Mouse (Mus musculus): ENCODE measurements around the gene Wfikkn2. TPM values are rescaled to one million over a fixed set of nuclear protein-coding genes. Genes with fewer than 3 reads are reported as not detected.

The Wfikkn2 gene
- polyA plus RNA-seq (2014; fragmentation: Nextera tagmentation; extraction: Ambion mirVana): 1.9 and 2.9 TPM in 2 replicates

DNA sequence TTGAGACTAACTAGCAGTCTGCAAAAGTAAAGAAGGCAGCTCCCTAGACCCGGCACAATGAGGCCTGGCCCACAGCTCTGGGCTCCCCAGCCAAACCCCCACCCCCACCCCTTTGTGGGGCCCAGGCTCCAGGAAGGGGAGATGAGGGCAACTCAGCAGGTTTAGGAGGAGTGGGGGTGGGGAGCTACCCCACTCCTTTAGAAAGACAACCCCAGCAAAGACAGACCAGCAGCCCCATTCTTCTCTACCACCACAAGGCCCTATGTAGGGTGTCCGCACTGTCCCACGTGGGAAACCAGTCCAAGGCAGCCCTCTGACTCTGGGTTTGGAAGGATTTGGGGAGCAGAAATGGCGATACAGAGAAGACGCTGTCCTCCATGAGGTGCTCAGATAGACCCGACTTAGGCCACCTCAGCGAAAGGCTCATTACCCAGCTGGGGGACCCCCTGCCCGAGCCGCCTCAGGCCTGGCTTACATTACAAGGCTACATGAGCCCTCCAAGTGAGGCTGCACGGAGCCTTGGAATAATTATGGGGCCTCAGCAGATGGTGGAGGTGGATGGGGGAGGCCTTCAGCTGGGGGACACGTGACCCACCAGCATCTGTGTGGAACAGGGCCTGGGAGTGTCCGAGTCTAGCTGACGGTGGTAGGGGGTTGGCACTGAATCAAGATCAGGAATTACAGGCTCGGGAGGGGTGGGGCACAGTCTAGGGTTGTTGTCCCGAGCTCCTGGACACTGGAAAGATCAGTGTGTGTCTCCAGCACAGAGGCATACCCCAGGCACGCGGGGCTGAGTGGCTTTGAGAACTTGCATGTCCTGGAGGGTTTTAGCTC, at the start of gene Wfikkn2:
TSS of gene Wfikkn2 (minus strand) at position 51 of the 834 bp plus-strand sequence.
- H3K4me3 ChIP-seq (ENCODE audit: low read depth, low read length): no peak within 1 kb of the TSS
- ATAC-seq (replicated peaks; ENCODE audit: low FRiP score) (peak; percentile 82), DNase-seq (ENCODE audit: low spot score) (peak; percentile 65)
- no peaks in the 10 kb centered on the region for H3K9me3 ChIP-seq (ENCODE audit: control insufficient read depth, low read length)
- WGBS: 49% methylated on average over 17 of the region's 17 CpGs
- H3K27ac ChIP-seq (ENCODE audit: low read depth, low read length): peak within 1 kb of the TSS; percentile 37
- no peak within 1 kb of the TSS for H3K4me2 ChIP-seq (ENCODE audit: low read depth, low read length, severe bottlenecking)
- H3K27me3 ChIP-seq (ENCODE audit: control insufficient read depth, insufficient read depth, low read length): no peaks in the 10 kb centered on the region; the same call in 1 of the 2 replicates
- H3K4me1 ChIP-seq (replicated peaks; ENCODE audit: control insufficient read depth, insufficient read depth, low read length): peaks cover 13% of the 10 kb centered on the region; the same call in 1 of the 2 replicates
- H3K36me3 ChIP-seq (ENCODE audit: control insufficient read depth, insufficient read depth, low read length): no peaks in the 10 kb centered on the region
- no peak within 1 kb of the TSS; the same call in 1 of the 2 replicates for H3K9ac ChIP-seq (ENCODE audit: low read length)

DNA sequence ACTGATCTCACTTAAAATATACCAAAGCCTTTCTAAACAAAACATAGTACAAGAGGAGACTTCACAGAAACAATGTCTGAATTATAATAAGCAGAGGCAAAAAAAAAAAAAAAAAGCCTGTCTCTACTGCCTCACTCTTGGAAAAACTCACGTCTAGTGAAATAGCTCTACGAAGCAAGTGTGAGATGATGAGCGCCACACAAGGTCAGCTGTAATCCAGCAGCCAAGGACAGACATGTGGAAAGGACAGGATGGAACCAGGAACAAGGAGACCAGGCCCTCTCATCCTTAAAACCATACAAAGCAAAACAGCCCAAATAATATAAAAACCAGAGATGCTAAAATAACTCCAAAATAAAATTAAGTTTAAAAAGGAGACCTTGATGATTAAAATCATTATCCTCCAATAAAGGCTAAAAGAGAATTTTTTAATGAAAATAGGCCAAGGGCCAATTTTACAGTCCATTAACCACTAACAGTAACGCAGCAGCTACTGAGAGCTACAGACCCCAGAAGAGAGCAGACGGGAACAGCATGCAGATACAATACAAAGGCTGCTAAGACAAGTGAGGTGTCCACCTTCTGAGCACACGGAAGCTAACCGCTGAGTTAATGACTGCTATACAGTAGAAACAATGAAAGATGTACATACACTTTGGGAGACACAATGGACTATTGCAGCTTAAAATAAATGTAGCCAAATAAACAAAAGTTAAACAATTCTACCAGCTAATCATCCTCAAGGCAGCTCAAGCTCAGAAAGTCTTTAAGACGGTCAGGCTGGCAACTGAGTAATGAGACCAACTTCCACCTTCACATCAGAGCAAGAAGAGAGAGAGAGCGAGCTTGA, 49.4 kb upstream of the Wfikkn2 start:
- Histone ChIP-seq H3K9me3 (ENCODE audit: control insufficient read depth, low read length) (no peaks in the 10 kb centered on the region), H3K27ac (ENCODE audit: low read depth, low read length) (no peak overlapping the region), H3K36me3 (ENCODE audit: control insufficient read depth, insufficient read depth, low read length) (peaks cover 14% of the 10 kb centered on the region; the same call in 1 of the 2 replicates), H3K4me1 (replicated peaks; ENCODE audit: control insufficient read depth, insufficient read depth, low read length) (no peaks in the 10 kb centered on the region), H3K27me3 (ENCODE audit: control insufficient read depth, insufficient read depth, low read length) (no peaks in the 10 kb centered on the region), H3K4me3 (ENCODE audit: low read depth, low read length) (no peak overlapping the region), H3K9ac (ENCODE audit: low read length) (no peak overlapping the region), H3K4me2 (ENCODE audit: low read depth, low read length, severe bottlenecking) (no peak overlapping the region)
- WGBS: 71% methylated on average over 9 of the region's 9 CpGs
- no peak for ATAC-seq (replicated peaks; ENCODE audit: low FRiP score)
- DNase-seq (ENCODE audit: low spot score): no peak

DNA sequence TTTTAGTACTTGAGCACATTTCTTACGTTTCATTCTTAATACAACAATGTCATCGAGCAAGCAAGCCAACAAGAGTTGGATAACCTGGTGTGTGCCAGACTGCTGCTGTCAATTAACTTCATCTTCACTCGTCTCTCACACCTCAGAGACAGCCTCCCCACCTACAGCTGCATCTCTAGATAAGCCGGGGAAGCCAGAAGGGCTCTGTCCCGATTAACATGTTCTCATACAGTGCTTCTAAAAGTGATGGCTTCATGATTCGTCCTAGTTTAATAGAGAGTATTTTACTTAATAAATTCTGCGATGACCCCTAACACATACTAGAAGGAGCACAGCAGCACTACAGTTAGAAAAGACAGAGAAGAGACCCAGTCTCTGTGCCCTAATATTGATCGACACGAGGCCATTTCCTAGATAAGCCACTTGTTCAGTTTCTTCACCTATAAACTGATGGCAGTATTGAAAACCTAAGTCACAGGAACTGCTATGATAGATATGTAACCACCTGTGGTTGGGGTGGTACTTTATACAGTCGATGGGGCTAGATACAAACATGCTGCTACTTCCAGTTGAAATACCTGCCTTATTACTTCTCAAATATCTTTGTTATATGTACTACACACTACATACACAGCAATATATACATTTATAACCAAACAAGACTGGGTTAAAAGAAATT, 44.4 kb upstream of the Wfikkn2 start:
- DNase-seq (ENCODE audit: low spot score) (no peak), ATAC-seq (replicated peaks; ENCODE audit: low FRiP score) (no peak)
- Histone ChIP-seq H3K27ac (ENCODE audit: low read depth, low read length) (no peak overlapping the region), H3K9ac (ENCODE audit: low read length) (no peak overlapping the region), H3K9me3 (ENCODE audit: control insufficient read depth, low read length) (no peaks in the 10 kb centered on the region), H3K36me3 (ENCODE audit: control insufficient read depth, insufficient read depth, low read length) (peaks cover 18% of the 10 kb centered on the region), H3K4me2 (ENCODE audit: low read depth, low read length, severe bottlenecking) (no peak overlapping the region), H3K4me1 (replicated peaks; ENCODE audit: control insufficient read depth, insufficient read depth, low read length) (no peaks in the 10 kb centered on the region), H3K4me3 (ENCODE audit: low read depth, low read length) (no peak overlapping the region), H3K27me3 (ENCODE audit: control insufficient read depth, insufficient read depth, low read length) (no peaks in the 10 kb centered on the region)
- 93% methylated on average over 10 of the region's 10 CpGs for WGBS

DNA sequence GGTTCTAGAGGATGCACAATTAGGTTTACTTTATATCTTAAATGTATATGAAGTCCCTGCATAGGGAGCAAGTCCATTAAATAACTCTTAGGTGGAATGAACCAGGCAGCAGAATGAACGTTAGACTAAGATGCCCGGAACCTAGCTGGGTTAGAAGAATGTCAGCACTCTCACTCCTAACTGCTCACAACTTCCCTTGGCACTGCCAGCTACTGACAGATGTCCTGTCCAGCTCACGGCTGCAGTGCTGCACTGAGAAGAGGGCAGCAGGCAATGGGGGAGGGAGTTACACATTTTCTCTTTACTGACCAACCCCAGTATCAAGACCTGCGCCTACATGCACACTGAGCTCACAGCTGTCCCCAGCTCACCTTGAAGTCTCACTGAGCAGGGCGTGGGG, 41.3 kb upstream of the Wfikkn2 start:
- H3K9me3 ChIP-seq (ENCODE audit: control insufficient read depth, low read length): no peaks in the 10 kb centered on the region
- 93% methylated on average over 5 of the region's 5 CpGs for whole genome bisulfite sequencing
- no peak for ATAC-seq (replicated peaks; ENCODE audit: low FRiP score)
- H3K4me3 ChIP-seq (ENCODE audit: low read depth, low read length): no peak overlapping the region
- no peak for DNase-seq (ENCODE audit: low spot score)
- no peaks in the 10 kb centered on the region for H3K4me1 ChIP-seq (replicated peaks; ENCODE audit: control insufficient read depth, insufficient read depth, low read length)
- H3K36me3 ChIP-seq (ENCODE audit: control insufficient read depth, insufficient read depth, low read length): peaks cover 18% of the 10 kb centered on the region
- H3K27ac ChIP-seq (ENCODE audit: low read depth, low read length): no peak overlapping the region
- no peaks in the 10 kb centered on the region for H3K27me3 ChIP-seq (ENCODE audit: control insufficient read depth, insufficient read depth, low read length)
- H3K9ac ChIP-seq (ENCODE audit: low read length): no peak overlapping the region
- H3K4me2 ChIP-seq (ENCODE audit: low read depth, low read length, severe bottlenecking): no peak overlapping the region

DNA sequence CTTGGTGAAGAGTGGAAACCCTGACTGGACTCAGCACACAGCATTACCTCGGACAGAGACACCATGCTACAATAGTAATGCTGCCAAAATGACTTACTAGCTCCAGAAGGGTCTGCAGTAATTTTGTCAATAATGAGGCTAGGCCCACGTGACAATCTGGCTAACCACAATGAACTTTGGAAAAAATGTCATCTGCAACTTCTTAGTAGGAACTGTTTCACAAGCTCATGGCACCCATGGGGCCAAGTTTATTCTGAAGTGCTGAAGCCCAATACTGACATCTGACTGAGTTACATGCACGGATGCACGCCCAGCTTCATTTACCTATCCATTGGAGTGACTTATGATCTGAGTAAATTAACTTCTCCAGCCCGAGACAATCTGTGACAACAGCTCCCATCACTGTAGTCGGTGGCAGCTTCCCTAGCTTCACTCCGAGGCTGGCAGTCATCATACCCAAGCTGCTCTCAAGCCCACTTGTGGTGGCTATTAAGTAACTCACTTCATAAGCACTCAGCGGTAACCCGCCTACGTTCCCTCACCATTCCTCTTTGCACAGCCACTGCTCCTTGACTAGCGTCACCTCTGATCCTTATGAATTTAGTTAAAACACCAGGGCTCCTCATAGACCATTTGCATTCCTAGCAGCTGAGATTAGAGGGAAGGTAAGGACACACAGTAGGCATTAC, 40.2 kb upstream of the Wfikkn2 start:
- 94% methylated on average over 11 of the region's 11 CpGs for WGBS
- H3K9me3 ChIP-seq (ENCODE audit: control insufficient read depth, low read length): no peaks in the 10 kb centered on the region

DNA sequence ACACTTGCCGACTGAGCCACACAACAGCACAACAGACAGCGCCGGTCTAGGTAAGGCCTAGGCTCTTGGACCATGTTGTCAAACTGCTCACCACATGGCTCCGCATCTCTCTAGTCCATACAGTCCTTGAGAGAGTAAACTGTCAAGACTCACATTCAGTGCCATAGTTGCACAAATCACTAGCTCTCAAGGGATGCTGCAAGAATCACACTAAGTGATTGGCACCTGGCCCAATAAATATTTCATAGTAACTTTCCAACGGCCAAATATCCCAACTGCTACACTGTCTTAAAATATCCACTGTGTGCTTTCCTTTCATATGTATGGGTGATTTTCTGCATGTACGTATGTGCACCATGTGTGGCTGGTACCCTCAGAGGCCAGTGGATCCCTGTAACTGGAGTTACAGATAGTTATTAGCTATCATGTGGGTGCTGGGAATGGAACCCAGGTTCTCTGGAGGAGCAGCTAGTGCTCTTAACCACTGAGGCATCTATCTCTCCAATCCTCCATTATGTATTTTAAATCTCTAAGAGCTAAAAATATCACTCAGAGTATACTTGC, 37.8 kb upstream of the Wfikkn2 start:
- no peak overlapping the region for H3K27ac ChIP-seq (ENCODE audit: low read depth, low read length)
- H3K27me3 ChIP-seq (ENCODE audit: control insufficient read depth, insufficient read depth, low read length): no peaks in the 10 kb centered on the region
- WGBS: 94% methylated on average over 6 of the region's 6 CpGs
- H3K4me3 ChIP-seq (ENCODE audit: low read depth, low read length): no peak overlapping the region
- DNase-seq (ENCODE audit: low spot score) (no peak), ATAC-seq (replicated peaks; ENCODE audit: low FRiP score) (no peak)
- H3K9ac ChIP-seq (ENCODE audit: low read length): no peak overlapping the region
- H3K9me3 ChIP-seq (ENCODE audit: control insufficient read depth, low read length): no peaks in the 10 kb centered on the region
- H3K36me3 ChIP-seq (ENCODE audit: control insufficient read depth, insufficient read depth, low read length): peaks cover 4% of the 10 kb centered on the region
- H3K4me2 ChIP-seq (ENCODE audit: low read depth, low read length, severe bottlenecking): no peak overlapping the region
- no peaks in the 10 kb centered on the region; the same call in 1 of the 2 replicates for H3K4me1 ChIP-seq (replicated peaks; ENCODE audit: control insufficient read depth, insufficient read depth, low read length)

More for the DNA sequence above, 40.2 kb upstream of the Wfikkn2 start:
- Histone ChIP-seq H3K4me3 (ENCODE audit: low read depth, low read length) (no peak overlapping the region), H3K4me2 (ENCODE audit: low read depth, low read length, severe bottlenecking) (no peak overlapping the region), H3K27ac (ENCODE audit: low read depth, low read length) (no peak overlapping the region), H3K4me1 (replicated peaks; ENCODE audit: control insufficient read depth, insufficient read depth, low read length) (no peaks in the 10 kb centered on the region), H3K9ac (ENCODE audit: low read length) (no peak overlapping the region), H3K36me3 (ENCODE audit: control insufficient read depth, insufficient read depth, low read length) (peaks cover 18% of the 10 kb centered on the region), H3K27me3 (ENCODE audit: control insufficient read depth, insufficient read depth, low read length) (no peaks in the 10 kb centered on the region)
- DNase-seq (ENCODE audit: low spot score) (no peak), ATAC-seq (replicated peaks; ENCODE audit: low FRiP score) (no peak)

DNA sequence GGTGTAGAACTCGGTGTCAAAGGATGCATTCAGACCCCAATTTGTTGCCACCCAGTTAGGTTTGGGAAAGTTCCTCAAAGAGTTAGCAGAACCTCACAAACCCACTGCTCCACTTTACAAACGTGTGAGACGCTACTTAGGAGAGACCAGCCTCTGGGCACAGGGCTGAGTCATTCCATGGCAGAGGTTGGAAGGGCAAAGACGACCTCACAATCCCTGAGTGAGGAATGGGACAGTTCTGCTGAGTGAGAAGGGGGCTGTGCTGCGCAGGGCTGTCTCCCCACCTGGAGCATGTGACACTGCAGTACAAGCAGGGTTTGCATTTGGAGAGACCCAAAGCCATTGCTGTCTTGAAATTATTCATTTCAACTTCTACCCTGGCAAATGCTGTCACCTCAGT, 36.5 kb upstream of the Wfikkn2 start:
- no peaks in the 10 kb centered on the region for H3K27me3 ChIP-seq (ENCODE audit: control insufficient read depth, insufficient read depth, low read length)
- WGBS: 69% methylated on average over 5 of the region's 5 CpGs
- no peak overlapping the region for H3K27ac ChIP-seq (ENCODE audit: low read depth, low read length)
- H3K9ac ChIP-seq (ENCODE audit: low read length): no peak overlapping the region
- peaks cover 4% of the 10 kb centered on the region for H3K36me3 ChIP-seq (ENCODE audit: control insufficient read depth, insufficient read depth, low read length)
- H3K4me1 ChIP-seq (replicated peaks; ENCODE audit: control insufficient read depth, insufficient read depth, low read length): peaks cover 1% of the 10 kb centered on the region; the same call in 1 of the 2 replicates
- H3K9me3 ChIP-seq (ENCODE audit: control insufficient read depth, low read length): no peaks in the 10 kb centered on the region
- ATAC-seq (replicated peaks; ENCODE audit: low FRiP score) (no peak), DNase-seq (ENCODE audit: low spot score) (peak; percentile 35)
- H3K4me2 ChIP-seq (ENCODE audit: low read depth, low read length, severe bottlenecking): no peak overlapping the region
- H3K4me3 ChIP-seq (ENCODE audit: low read depth, low read length): no peak overlapping the region

Data from forebrain, embryonic 11.5 days (tissue).